Mouse (Mus musculus) forebrain, embryonic 12.5 days (tissue): ENCODE measurements around the gene Mylpf. TPM values are rescaled to one million over a fixed set of nuclear protein-coding genes. Genes with fewer than 3 reads are reported as not detected.
"Not testable (repeated sequence)": the region's sequence is repeated elsewhere in the genome, so short reads cannot be mapped to it uniquely, and the experiment has no call there.

Experiments
- ATAC-seq: fragments of 200-750 bp; cut with Nextera tagmentation; 2 replicates; pipeline ENCODE4 v1.8.0; 2017; ENCODE audit warnings: moderate TSS enrichment; ENCODE audit not compliant: low FRiP score
- H3K27ac ChIP-seq: fragments of 300-500 bp; sonication (generic); 2 replicates; pipeline ENCODE4 v1.5.1; 2016; ENCODE audit warnings: mild to moderate bottlenecking
- H3K27me3 ChIP-seq: fragments of 300-500 bp; sonication (generic); 2 replicates; pipeline ENCODE4 v1.6.1; 2016; ENCODE audit warnings: mild to moderate bottlenecking
- H3K36me3 ChIP-seq: fragments of 300-500 bp; sonication (generic); replicated peaks from 2 replicates; pipeline ENCODE4 v1.6.1; 2016; ENCODE audit warnings: mild to moderate bottlenecking
- H3K4me1 ChIP-seq: fragments of 300-500 bp; sonication (generic); 2 replicates; pipeline ENCODE4 v1.6.1; 2016
- H3K4me2 ChIP-seq: fragments of 300-500 bp; sonication (generic); 2 replicates; pipeline ENCODE4 v1.6.1; 2016; ENCODE audit warnings: mild to moderate bottlenecking, moderate library complexity
- H3K4me3 ChIP-seq: fragments of 300-500 bp; sonication (generic); replicated peaks from 2 replicates; pipeline ENCODE4 v1.5.1; 2016; ENCODE audit warnings: mild to moderate bottlenecking
- H3K9ac ChIP-seq: fragments of 300-500 bp; sonication (generic); 2 replicates; pipeline ENCODE4 v1.6.1; 2016; ENCODE audit warnings: mild to moderate bottlenecking
- H3K9me3 ChIP-seq: fragments of 300-500 bp; sonication (generic); 2 replicates; pipeline ENCODE4 v1.6.1; 2016
- WGBS: fragments of 180-500 bp; shearing (Covaris S2); methylation state at CpG from one replicate; pipeline ENCODE4 v1.1.7; 2016; 5-methylcytosine and 5-hydroxymethylcytosine counted together
- polyA plus RNA-seq: library from polyadenylated mRNA; unstranded; fragments of >200 nt; fragmentation: Nextera tagmentation; extraction: Ambion mirVana; gene quantifications from 2 replicates; pipeline ENCODE4 v1.2.1, GENCODE M21; 2016

Gene Mylpf
- polyA plus RNA-seq, 1 experiment from 2014 or later = 10.1 TPM

DNA sequence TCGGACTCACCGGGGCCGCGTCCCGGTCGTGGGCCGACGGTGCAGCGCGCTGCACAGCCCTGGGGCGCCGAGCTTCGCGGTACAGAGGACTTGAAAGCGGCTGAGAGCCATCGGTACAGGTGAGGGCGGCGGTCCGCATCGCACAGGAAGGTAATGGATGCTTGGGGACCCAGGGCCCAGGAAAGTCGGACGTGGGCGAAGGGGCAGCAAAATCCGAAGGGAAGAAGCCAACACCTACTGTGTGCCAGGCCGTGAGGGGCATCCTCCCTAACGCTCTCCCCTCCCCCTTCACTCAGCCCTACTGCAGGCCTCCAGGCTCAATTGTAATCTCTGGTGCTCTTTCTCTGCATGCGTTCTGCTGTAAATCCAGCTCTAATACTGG lies 24.7 kb downstream of the Mylpf start:
- peak overlapping the region; percentile 100 for H3K27ac ChIP-seq
- peak; percentile 52 for ATAC-seq
- peak overlapping the region; percentile 86 for H3K4me2 ChIP-seq
- H3K27me3 ChIP-seq = no peaks in the 10 kb centered on the region
- WGBS = under 1% methylated on average over 27 of the region's 27 CpGs
- H3K36me3 ChIP-seq = peaks cover 61% of the 10 kb centered on the region
- H3K4me1 ChIP-seq = peaks cover 33% of the 10 kb centered on the region
- peak overlapping the region; percentile 99 for H3K9ac ChIP-seq
- H3K4me3 ChIP-seq = peak overlapping the region; percentile 97
- no peaks in the 10 kb centered on the region for H3K9me3 ChIP-seq

DNA sequence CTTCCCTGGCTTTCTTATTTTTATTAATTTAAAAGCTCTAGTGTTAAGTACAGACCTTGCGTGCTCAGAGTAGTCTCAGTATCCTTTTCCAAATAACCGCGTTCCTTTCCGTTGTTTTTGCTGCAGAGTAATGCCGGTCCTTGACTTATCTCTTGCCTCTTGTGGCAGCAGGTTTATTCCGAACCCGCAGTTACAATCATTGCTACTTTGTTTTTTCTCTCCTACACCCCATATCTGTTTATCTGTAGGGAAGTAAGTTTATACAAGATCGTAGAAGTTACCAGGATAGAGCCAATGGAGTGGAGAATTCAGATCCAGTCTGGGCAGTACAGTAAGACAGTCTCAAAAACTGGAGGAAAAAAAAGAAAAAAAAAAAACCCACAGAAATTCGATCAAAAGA lies 25.1 kb downstream of the Mylpf start:
- Histone ChIP-seq H3K4me1 (peaks cover 33% of the 10 kb centered on the region), H3K27ac (peak overlapping the region; percentile 100), H3K27me3 (no peaks in the 10 kb centered on the region), H3K9me3 (no peaks in the 10 kb centered on the region), H3K9ac (peak overlapping the region; percentile 99), H3K4me3 (peak overlapping the region; percentile 97), H3K36me3 (peaks cover 63% of the 10 kb centered on the region), H3K4me2 (peak overlapping the region; percentile 86)
- WGBS = 5% methylated on average over 9 of the region's 9 CpGs
- no peak for ATAC-seq

DNA sequence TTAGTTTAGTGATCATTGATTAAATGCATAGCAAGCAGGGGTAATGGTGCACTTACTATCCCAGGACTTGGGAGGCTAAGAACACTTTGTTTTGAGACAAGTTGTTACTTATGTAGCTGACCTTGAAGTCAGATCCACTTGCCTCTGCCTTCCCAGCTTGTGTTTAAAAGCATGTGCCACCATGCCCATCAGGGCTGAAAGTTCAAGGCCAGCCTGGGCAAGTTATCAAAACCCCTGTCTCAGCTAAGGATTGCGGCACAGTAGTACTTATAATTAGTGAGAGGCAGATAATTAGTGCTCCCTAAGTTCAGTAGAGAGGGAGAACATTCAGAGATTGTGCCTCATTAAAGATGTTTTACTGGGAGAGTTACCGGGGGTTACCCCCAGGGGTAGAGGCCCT lies 26.1 kb downstream of the Mylpf start:
- 87% methylated on average over 2 of the region's 2 CpGs for WGBS
- Histone ChIP-seq H3K27me3 (no peaks in the 10 kb centered on the region), H3K4me2 (peak overlapping the region; percentile 86), H3K9me3 (no peaks in the 10 kb centered on the region), H3K9ac (0 out of 2 replicates have a peak overlapping the region, but pooled peaks have one; percentile 29), H3K27ac (no peak overlapping the region), H3K36me3 (peaks cover 61% of the 10 kb centered on the region), H3K4me1 (peaks cover 31% of the 10 kb centered on the region), H3K4me3 (peak overlapping the region; percentile 97)
- ATAC-seq = no peak

DNA sequence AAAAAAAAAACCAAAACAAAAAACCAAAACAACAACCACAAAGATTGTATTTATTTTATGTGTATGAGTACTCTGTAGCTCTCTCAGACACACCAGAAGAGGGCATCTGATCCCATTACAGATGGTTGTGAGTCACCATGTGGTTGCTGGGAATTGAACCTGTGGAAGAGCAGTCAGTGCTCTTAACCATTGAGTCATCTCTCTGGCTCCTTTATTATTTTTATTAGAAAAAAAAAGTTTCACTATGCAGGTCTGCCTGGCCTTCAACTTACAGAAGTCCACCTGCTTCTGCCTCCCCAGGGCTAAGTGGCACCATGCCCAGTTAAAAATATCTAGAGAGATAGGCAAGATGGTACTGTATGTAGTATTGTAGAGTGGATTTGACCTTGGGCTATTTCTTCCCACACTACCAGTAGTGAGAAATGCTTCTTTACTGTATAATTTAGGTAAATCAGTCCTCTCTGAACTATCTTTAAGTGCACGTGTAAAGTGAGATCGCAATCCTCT lies 34.7 kb downstream of the Mylpf start:
- peak overlapping the region; percentile 95 for H3K9ac ChIP-seq
- peak overlapping the region; percentile 78 for H3K4me3 ChIP-seq
- WGBS = 35% methylated on average over 2 of the region's 2 CpGs
- H3K4me1 ChIP-seq = peaks cover 27% of the 10 kb centered on the region
- no peaks in the 10 kb centered on the region for H3K9me3 ChIP-seq
- H3K36me3 ChIP-seq = peaks cover 35% of the 10 kb centered on the region
- ATAC-seq = no peak
- H3K4me2 ChIP-seq = peak overlapping the region; percentile 87
- peak overlapping the region; percentile 87 for H3K27ac ChIP-seq
- H3K27me3 ChIP-seq = no peaks in the 10 kb centered on the region

DNA sequence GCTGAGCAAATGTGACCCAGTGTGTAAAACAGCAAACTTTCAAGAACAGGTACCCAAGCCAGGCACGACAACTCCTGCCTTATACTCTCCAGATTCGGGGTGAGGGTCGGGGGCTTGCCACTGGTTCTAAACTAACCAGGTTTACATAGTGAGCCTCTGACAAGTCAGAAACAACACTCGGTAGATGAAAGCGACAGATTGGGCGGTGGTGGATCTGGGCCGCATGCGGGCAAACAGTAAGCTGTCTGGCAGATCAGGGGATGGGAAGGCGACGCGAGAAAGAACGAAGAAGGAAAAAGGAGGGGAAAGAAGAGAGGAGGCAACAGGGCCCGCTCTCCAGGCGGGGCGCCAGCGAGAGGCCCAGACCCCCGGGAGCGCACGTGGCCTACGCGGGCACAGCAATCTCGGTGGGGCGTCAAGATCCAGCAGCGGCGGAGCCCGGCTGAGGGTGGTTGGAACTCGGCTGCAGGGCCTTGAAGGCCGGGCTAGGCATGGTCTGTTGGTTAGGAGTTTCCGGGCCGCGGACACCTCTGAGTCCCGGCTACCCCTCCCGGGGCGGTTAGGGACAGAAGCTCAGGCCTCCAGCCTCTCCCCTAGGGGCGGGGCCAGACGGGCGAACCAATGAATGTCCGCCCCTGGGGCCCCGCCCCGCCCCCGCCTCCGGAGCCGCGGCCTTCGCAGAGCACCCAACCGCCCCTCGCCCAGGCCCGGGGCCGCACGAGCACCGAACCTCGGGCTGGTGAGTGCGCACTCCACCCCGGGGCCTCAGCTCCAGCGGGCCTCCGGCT lies 35.4 kb downstream of the Mylpf start, which contains the start of gene Zfp771:
Gene Zfp771, plus strand, starts transcription at position 405 of the 788 bp plus-strand sequence.
- H3K9me3 ChIP-seq = no peaks in the 10 kb centered on the region
- H3K4me1 ChIP-seq = peaks cover 27% of the 10 kb centered on the region
- under 1% methylated on average over 55 of the region's 56 CpGs for WGBS
- H3K27me3 ChIP-seq = no peaks in the 10 kb centered on the region
- H3K36me3 ChIP-seq = peaks cover 31% of the 10 kb centered on the region
- peak within 1 kb of the TSS; percentile 78 for H3K4me3 ChIP-seq
- H3K27ac ChIP-seq = peak within 1 kb of the TSS; percentile 87
- H3K9ac ChIP-seq = peak within 1 kb of the TSS; percentile 95
- ATAC-seq = peak; percentile 97
- H3K4me2 ChIP-seq = peak within 1 kb of the TSS; percentile 87

DNA sequence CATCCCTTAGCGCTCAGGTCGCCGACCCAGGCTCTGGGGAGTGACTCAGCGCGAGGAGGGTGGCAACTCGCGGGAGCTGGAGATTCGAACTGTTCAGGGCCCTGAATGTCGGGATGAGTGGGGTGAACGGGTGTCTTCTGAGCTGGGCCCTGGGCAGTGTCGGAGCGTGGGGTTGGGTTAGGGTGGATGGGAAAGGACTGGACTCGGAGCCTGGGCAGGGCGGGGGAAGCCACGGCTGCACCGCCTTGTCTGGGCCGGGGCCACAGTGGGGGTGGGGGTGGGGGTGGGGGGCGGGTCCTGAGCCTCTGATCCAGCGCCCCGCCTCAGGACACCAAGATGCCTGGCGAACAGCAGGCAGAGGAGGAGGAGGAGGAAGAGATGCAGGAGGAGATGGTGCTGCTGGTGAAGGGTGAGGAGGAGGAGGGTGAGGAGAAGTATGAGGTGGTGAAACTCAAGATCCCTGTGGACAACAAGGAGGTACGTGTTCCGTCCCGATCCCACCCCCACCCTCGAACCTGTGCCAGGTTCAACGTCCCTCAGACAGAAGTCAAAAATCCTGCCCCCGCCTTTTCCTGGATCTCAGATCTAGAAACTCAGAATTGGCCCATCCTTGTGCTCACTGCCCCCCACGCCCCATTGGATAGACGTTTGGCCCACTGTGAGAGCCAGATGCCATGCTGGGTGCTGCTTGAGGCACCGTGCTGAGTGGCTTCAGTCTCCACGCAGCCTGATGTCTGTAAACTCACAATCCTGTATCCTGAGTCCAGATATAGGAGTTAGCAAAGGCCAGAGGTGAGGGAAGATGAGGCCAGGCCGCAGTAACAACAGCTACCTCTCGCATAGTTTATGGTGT lies 36.2 kb downstream of the Mylpf start:
- ATAC-seq = peak; percentile 76
- Histone ChIP-seq H3K36me3 (peaks cover 35% of the 10 kb centered on the region), H3K4me1 (peaks cover 27% of the 10 kb centered on the region), H3K27me3 (no peaks in the 10 kb centered on the region), H3K9me3 (no peaks in the 10 kb centered on the region), H3K9ac (peak overlapping the region; percentile 95), H3K4me2 (peak overlapping the region; percentile 87), H3K27ac (peak overlapping the region; percentile 87), H3K4me3 (peak overlapping the region; percentile 78)
- 14% methylated on average over 26 of the region's 33 CpGs for WGBS

DNA sequence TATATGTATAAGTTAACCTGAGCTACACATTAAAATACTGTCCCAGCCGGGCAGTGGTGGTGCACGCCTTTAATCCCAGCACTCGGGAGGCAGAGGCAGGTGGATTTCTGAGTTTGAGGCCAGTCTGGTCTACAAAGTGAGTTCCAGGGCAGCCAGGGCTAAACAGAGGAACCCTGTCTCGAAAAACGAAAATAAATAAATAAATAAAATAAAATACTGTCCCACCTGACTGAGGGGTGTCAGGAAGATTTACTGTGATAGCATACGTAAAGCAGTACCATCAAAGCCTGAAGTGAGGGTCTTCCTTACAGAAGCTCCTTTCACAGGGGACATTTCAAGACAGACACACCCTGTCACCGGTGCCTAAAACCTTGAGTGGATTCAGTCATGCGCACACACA lies 41.8 kb downstream of the Mylpf start:
- not testable (repeated sequence) for H3K9me3 ChIP-seq, H3K4me3 ChIP-seq, H3K27me3 ChIP-seq, ATAC-seq, H3K9ac ChIP-seq, H3K27ac ChIP-seq, H3K4me2 ChIP-seq
- H3K4me1 ChIP-seq = peaks cover 28% of the 10 kb centered on the region
- WGBS = 94% methylated on average over 8 of the region's 8 CpGs
- H3K36me3 ChIP-seq = peaks cover 34% of the 10 kb centered on the region

DNA sequence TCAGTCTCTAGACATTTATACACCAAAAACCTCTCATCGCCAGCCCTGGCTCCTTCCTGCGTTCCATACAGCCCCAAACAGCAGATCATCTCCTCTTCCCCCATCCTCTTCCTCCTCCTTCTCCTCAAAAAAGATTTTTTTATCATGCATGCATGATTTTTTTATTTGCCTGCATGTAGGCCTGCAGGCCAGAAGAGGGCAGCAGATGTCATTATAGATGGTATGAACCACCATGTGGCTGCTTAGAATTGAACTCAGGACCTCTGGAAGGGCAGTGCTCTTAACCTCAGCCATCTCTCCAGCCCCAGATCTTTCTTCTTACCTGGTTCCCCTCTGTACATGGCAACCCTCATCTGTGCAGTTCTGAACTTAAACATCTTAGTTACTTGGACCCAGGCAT lies 43.7 kb downstream of the Mylpf start:
- Histone ChIP-seq H3K9me3 (no peaks in the 10 kb centered on the region), H3K4me3 (no peak overlapping the region), H3K4me1 (peaks cover 15% of the 10 kb centered on the region), H3K36me3 (peaks cover 40% of the 10 kb centered on the region), H3K4me2 (no peak overlapping the region), H3K27me3 (no peaks in the 10 kb centered on the region), H3K27ac (no peak overlapping the region), H3K9ac (no peak overlapping the region)
- WGBS = 88% methylated on average over 2 of the region's 2 CpGs
- ATAC-seq = no peak

DNA sequence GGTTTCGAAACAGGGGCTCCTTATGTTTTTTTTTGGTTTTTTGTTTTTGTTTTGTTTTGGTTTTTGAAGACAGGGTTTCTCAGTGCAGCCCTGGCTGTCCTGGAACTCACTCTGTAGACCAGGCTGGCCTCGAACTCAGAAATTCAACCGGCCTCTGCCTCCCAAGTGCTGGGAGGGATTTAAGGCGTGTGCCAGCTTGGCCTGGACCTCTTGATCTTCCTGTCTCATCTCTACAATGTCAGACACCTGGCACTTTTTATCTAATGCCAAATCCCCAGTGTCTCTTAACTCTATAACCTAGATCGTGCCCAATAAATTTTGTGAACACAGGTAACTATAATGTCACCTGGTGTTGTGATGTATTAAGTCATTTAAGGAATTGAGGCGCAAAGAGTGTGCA lies 44.7 kb downstream of the Mylpf start:
- Histone ChIP-seq H3K4me1 (peaks cover 15% of the 10 kb centered on the region), H3K9me3 (no peaks in the 10 kb centered on the region), H3K4me3 (peak overlapping the region; percentile 56), H3K27ac (no peak overlapping the region), H3K36me3 (peaks cover 38% of the 10 kb centered on the region), H3K9ac (peak overlapping the region; percentile 82), H3K27me3 (no peaks in the 10 kb centered on the region), H3K4me2 (peak overlapping the region; percentile 73)
- ATAC-seq = no peak
- 83% methylated on average over 6 of the region's 6 CpGs for WGBS

DNA sequence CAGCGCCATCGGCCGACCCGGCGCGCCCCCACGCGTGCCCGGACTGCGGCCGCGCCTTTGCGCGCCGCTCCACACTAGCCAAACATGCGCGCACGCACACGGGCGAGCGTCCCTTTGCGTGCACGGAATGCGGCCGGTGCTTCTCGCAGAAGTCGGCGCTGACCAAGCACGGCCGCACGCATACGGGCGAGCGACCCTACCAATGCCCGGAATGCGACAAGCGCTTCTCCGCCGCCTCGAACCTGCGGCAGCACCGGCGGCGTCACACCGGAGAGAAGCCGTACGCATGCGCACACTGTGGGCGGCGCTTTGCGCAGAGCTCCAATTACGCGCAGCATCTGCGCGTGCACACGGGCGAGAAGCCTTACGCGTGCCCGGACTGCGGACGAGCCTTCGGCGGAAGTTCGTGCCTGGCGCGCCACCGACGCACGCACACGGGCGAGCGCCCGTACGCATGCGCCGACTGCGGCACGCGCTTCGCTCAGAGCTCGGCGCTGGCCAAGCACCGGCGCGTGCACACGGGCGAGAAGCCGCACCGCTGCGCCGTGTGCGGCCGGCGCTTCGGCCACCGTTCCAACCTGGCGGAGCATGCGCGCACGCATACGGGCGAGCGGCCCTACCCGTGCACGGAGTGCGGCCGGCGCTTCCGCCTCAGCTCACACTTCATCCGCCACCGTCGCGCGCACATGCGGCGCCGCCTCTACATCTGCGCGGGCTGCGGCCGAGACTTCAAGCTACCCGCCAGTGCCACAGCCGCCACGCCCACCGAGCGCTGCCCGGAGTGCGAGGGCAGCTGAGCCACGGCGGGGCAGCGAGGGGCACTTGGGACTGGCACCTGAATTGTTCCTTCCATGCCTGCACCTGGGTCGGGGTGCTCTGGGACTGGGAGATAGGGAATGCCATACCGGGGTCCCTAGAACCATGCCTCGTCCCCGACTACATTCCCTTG lies 45.4 kb downstream of the Mylpf start:
- Histone ChIP-seq H3K4me1 (peaks cover 18% of the 10 kb centered on the region), H3K27ac (peak overlapping the region; percentile 92), H3K27me3 (no peaks in the 10 kb centered on the region), H3K36me3 (peaks cover 35% of the 10 kb centered on the region), H3K4me3 (peak overlapping the region; percentile 56), H3K4me2 (peak overlapping the region; percentile 73), H3K9ac (peak overlapping the region; percentile 82), H3K9me3 (no peaks in the 10 kb centered on the region)
- ATAC-seq = peak; percentile 94
- WGBS = 1% methylated on average over 136 of the region's 136 CpGs

DNA sequence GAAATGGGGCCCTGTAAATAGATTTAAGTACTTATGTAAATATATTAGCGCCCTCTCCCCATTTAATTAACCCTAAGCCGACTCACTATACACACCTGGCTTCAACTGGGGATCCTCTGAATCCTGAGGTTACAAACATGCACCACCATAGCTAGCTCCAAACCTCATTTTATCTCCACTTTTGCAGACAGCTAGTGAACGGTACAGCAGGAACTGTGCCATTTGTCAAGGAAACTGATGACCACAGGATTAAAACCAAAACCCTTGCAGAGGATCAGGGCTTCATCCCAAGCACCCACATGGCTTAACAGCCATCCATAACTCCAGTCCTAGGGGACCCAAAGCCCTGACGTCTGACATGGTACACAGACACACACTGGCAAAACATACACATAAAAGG lies 46.3 kb downstream of the Mylpf start:
- Histone ChIP-seq H3K27ac (peak overlapping the region; percentile 92; the same call in 1 of the 2 replicates), H3K4me2 (peak overlapping the region; percentile 73), H3K9ac (peak overlapping the region; percentile 82), H3K36me3 (peaks cover 26% of the 10 kb centered on the region), H3K4me1 (peaks cover 27% of the 10 kb centered on the region), H3K9me3 (no peaks in the 10 kb centered on the region), H3K4me3 (peak overlapping the region; percentile 56), H3K27me3 (no peaks in the 10 kb centered on the region)
- 34% methylated on average over 4 of the region's 4 CpGs for WGBS
- no peak for ATAC-seq
